Mouse (Mus musculus): ENCODE results near the gene Rpap1.

GRCm38 (mm10) chr2:119799961-119800550, 12.7 kb upstream of the Rpap1 start:
- TF ChIP-seq CTCF (conservative IDR thresholded peaks at IDR 0.05; ENCODE audit: insufficient read depth, insufficient read length, low read depth, low read length) (no peak), POLR2A (IDR thresholded peaks at IDR 0.05; ENCODE audit: low read depth, low read length) (no peak)

Data from kidney, adult 2 months (tissue).